Mouse (Mus musculus): ENCODE measurements around the gene Slc4a5. TPM values are rescaled to one million over a fixed set of nuclear protein-coding genes. Genes with fewer than 3 reads are reported as not detected.

The Slc4a5 gene
- polyA plus RNA-seq, 1 experiment: 0.02 TPM

DNA sequence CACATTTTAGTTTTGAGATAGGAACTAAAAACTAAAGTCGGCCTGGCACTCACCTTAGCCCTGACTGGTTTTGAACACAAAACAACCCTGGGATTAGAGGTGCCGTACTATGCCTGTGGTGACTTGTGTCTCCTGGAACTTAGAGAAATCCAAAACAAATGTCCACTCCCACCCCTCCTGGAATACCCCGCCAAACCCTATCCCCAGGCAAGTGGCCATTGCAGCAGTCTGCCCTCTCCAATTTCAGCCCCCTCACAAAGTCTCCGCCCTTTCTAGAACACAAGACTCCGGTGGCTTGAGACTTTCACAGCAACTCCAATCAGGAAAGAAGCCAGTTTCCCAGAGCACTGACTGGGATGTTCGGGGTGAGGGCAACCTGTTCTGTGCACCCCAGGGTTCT is 129.2 kb downstream of the Slc4a5 start, which contains the start of gene Bola3:
Bola3 (plus strand) TSS at position 275 of the 400 bp plus-strand sequence.
- peak within 1 kb of the TSS; percentile 38 for H3K4me3 ChIP-seq
- H3K4me2 ChIP-seq (ENCODE audit: low read depth): peak within 1 kb of the TSS; percentile 77
- peak within 1 kb of the TSS; percentile 68 for H3ac ChIP-seq (ENCODE audit: control insufficient read depth, insufficient read length)
- TF ChIP-seq TCF3 (IDR thresholded peaks at IDR 0.05; ENCODE audit: insufficient read length, low read depth) (no peak), MYOD1 (IDR thresholded peaks at IDR 0.05; ENCODE audit: control insufficient read depth in 1 of 3, insufficient read length in 2 of 3, low read depth in 2 of 3) (no peak), REST (IDR thresholded peaks at IDR 0.05; ENCODE audit: insufficient read depth, insufficient read length) (no peak), SRF (IDR thresholded peaks at IDR 0.05; ENCODE audit: control insufficient read depth, insufficient read length, low read depth) (no peak), USF1 (IDR thresholded peaks at IDR 0.05; ENCODE audit: low read depth) (no peak), MYOG (IDR thresholded peaks at IDR 0.05; ENCODE audit: control insufficient read depth in 1 of 3, insufficient read depth in 1 of 3, insufficient read length in 2 of 3, low read depth in 2 of 3) (no peak)
- H3K27me3 ChIP-seq (ENCODE audit: control insufficient read depth, insufficient read depth, insufficient read length): no peaks in the 10 kb centered on the region
- peaks cover 10% of the 10 kb centered on the region for H3K79me2 ChIP-seq (ENCODE audit: control insufficient read depth, insufficient read depth)
- H3K36me3 ChIP-seq (ENCODE audit: control insufficient read depth, insufficient read depth): no peaks in the 10 kb centered on the region

DNA sequence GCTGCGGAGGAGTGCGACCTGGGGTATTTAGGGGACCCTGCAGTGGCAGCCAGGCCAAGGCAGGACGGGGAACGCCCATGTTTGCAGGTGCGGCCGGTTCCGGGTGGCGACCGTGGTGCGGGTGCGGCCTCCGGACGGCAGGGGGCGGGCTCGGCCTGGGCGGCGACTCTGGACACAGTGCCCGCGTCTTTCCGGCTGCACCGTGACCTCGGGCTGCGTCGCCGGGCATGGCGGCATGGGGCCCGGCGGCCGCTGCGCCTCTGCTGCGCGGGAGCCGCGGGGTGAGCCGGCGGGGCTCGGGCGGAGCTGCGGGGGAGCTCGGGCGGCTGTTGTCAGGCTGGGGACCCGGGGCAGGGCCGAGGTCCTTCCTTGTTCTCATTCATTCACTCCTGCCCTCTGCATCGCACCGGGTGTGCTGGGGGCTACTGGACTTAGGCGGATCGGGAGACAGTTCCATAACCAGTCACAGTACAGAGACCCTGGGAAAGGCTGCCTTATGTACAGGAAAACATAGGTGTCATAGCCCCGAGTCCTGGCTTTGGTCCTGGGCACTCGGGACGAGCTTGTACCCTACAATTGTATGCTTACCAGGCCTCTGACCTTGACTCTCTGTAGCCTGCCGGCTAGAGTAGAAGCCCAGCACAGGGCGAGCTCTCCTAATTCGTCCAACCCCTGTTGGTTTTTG is 129.8 kb downstream of the Slc4a5 start:
- no peaks in the 10 kb centered on the region for H3K36me3 ChIP-seq (ENCODE audit: control insufficient read depth, insufficient read depth)

DNA sequence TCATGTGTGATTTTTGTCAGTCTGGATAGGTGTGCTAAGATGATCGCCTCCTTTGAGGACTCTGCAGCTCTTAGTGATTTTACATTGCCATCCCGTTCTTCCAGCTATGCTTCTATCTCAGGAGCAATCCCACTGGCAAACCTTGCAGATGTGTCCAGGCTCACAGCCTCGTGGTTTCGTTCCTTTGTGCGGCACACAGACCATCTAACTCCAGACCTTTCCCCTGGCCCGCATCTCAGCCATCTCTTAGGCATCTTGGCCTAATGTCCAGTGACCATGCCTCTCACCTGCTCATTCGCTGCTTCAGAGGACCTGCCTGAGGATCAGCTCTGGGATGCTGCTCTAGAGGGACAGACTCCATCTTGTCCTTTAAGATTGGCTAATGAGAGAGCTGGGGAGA is 130.5 kb downstream of the Slc4a5 start:
- no peaks in the 10 kb centered on the region for H3K36me3 ChIP-seq (ENCODE audit: control insufficient read depth, insufficient read depth)
- H3K4me2 ChIP-seq (ENCODE audit: low read depth): peak overlapping the region; percentile 77
- H3ac ChIP-seq (ENCODE audit: control insufficient read depth, insufficient read length): peak overlapping the region; percentile 68
- no peak for TF ChIP-seq MYOD1 (IDR thresholded peaks at IDR 0.05; ENCODE audit: control insufficient read depth in 1 of 3, insufficient read length in 2 of 3, low read depth in 2 of 3)
- no peak for TF ChIP-seq TCF12 (IDR thresholded peaks at IDR 0.05; ENCODE audit: insufficient read depth, poor library complexity, severe bottlenecking)
- TF ChIP-seq USF1 (IDR thresholded peaks at IDR 0.05; ENCODE audit: low read depth): no peak
- no peak for TF ChIP-seq POLR2A (IDR thresholded peaks at IDR 0.05; ENCODE audit: insufficient read length, low read depth)
- no peak for TF ChIP-seq E2F4 (IDR thresholded peaks at IDR 0.05; ENCODE audit: insufficient read depth)
- TF ChIP-seq SRF (IDR thresholded peaks at IDR 0.05; ENCODE audit: control insufficient read depth, insufficient read length, low read depth): no peak
- peaks cover 10% of the 10 kb centered on the region for H3K79me2 ChIP-seq (ENCODE audit: control insufficient read depth, insufficient read depth)
- H3K27me3 ChIP-seq (ENCODE audit: control insufficient read depth, insufficient read depth, insufficient read length): no peaks in the 10 kb centered on the region
- peak overlapping the region; percentile 38 for H3K4me3 ChIP-seq

More for the DNA sequence above, 129.8 kb downstream of the Slc4a5 start:
- H3K27me3 ChIP-seq (ENCODE audit: control insufficient read depth, insufficient read depth, insufficient read length): no peaks in the 10 kb centered on the region
- peaks cover 10% of the 10 kb centered on the region for H3K79me2 ChIP-seq (ENCODE audit: control insufficient read depth, insufficient read depth)
- H3ac ChIP-seq (ENCODE audit: control insufficient read depth, insufficient read length): peak overlapping the region; percentile 68
- TF ChIP-seq USF1 (IDR thresholded peaks at IDR 0.05; ENCODE audit: low read depth): no peak
- peak; percentile 10 for TF ChIP-seq TCF3 (IDR thresholded peaks at IDR 0.05; ENCODE audit: insufficient read length, low read depth)
- TF ChIP-seq POLR2AphosphoS2 (IDR thresholded peaks at IDR 0.05; ENCODE audit: insufficient read length, low read depth): peak; percentile 96
- peak; percentile 21 for TF ChIP-seq REST (IDR thresholded peaks at IDR 0.05; ENCODE audit: insufficient read depth, insufficient read length)
- TF ChIP-seq E2F4 (IDR thresholded peaks at IDR 0.05; ENCODE audit: insufficient read depth): peak; percentile 15
- peak in 1 of 3 experiments; percentile 57 for TF ChIP-seq MYOD1 (IDR thresholded peaks at IDR 0.05; ENCODE audit: control insufficient read depth in 1 of 3, insufficient read length in 2 of 3, low read depth in 2 of 3)
- peak; percentile 59 for TF ChIP-seq SRF (IDR thresholded peaks at IDR 0.05; ENCODE audit: control insufficient read depth, insufficient read length, low read depth)
- peak in 2 of 3 experiments; percentile 37 to 58 for TF ChIP-seq MYOG (IDR thresholded peaks at IDR 0.05; ENCODE audit: control insufficient read depth in 1 of 3, insufficient read depth in 1 of 3, insufficient read length in 2 of 3, low read depth in 2 of 3)
- no peak for TF ChIP-seq TCF12 (IDR thresholded peaks at IDR 0.05; ENCODE audit: insufficient read depth, poor library complexity, severe bottlenecking)
- no peak for TF ChIP-seq CEBPB (IDR thresholded peaks at IDR 0.05; ENCODE audit: insufficient read depth, poor library complexity, severe bottlenecking)
- no peak for TF ChIP-seq MAX (IDR thresholded peaks at IDR 0.05; ENCODE audit: low read depth)
- TF ChIP-seq POLR2A (IDR thresholded peaks at IDR 0.05; ENCODE audit: insufficient read length, low read depth): peak; percentile 98
- H3K4me2 ChIP-seq (ENCODE audit: low read depth): peak overlapping the region; percentile 77
- peak overlapping the region; percentile 38 for H3K4me3 ChIP-seq

DNA sequence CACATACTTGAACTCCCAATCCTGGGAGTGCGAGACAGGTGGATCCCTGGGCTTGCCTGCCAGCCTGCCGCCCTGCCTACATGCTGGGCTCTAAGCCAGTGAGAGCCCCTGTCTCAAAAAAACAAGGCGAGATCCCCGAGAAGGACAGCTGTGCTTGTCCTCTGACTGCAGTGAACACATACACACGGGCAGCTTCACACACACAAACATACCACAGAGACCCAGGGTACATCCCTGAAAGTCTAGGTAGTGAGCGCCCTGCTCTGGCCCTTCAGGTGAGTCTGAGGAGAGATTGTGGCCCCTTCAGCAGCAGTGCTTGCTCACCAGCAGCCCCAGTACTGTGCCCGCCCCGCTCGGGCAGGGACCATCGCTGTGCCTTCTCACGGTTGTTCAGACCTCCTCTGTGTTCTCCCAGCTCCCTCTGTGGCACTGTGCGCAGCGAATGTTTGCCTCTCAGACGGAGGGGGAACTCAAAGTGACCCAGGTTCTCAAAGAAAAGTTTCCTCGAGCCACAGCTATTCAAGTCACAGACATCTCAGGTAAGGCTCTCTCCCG is 131.3 kb downstream of the Slc4a5 start:
- H3K4me2 ChIP-seq (ENCODE audit: low read depth): no peak overlapping the region

More for the DNA sequence above, 131.3 kb downstream of the Slc4a5 start:
- peak; percentile 10 for TF ChIP-seq POLR2AphosphoS2 (IDR thresholded peaks at IDR 0.05; ENCODE audit: insufficient read length, low read depth)
- no peak for TF ChIP-seq MAX (IDR thresholded peaks at IDR 0.05; ENCODE audit: low read depth)
- TF ChIP-seq USF1 (IDR thresholded peaks at IDR 0.05; ENCODE audit: low read depth): no peak
- no peak for TF ChIP-seq MYOD1 (IDR thresholded peaks at IDR 0.05; ENCODE audit: control insufficient read depth in 1 of 3, insufficient read length in 2 of 3, low read depth in 2 of 3)
- no peak for TF ChIP-seq SRF (IDR thresholded peaks at IDR 0.05; ENCODE audit: control insufficient read depth, insufficient read length, low read depth)
- TF ChIP-seq REST (IDR thresholded peaks at IDR 0.05; ENCODE audit: insufficient read depth, insufficient read length): no peak
- H3K79me2 ChIP-seq (ENCODE audit: control insufficient read depth, insufficient read depth): peaks cover 10% of the 10 kb centered on the region
- no peak overlapping the region for H3ac ChIP-seq (ENCODE audit: control insufficient read depth, insufficient read length)
- H3K27me3 ChIP-seq (ENCODE audit: control insufficient read depth, insufficient read depth, insufficient read length): no peaks in the 10 kb centered on the region
- peak overlapping the region; percentile 38 for H3K4me3 ChIP-seq
- H3K36me3 ChIP-seq (ENCODE audit: control insufficient read depth, insufficient read depth): no peaks in the 10 kb centered on the region
